9 mouse cellular contexts compared by ENCODE assay signal in genomic region chr5:116123344-116123743, GRCm38 (mm10). TPM values are rescaled to one million over a fixed set of nuclear protein-coding genes. Genes with fewer than 3 reads are reported as not detected.
A peak's percentile ranks its signal among the peaks of the same experiment; 100 is the strongest.
DNase-seq lines count a peak whose midpoint lies in the region; ATAC-seq and TF ChIP-seq lines count a peak whose summit lies in the region.
"Had no signal": no experiment of that assay in that cellular context is flagged by ENCODE, and none has a peak within 500 bp of the region (broad histone marks: within the 10 kb centered on the region; RNA-seq: fewer than 3 reads in every experiment).

No protein-coding gene starts in this region.

- no peak overlapping the region for H3K4me3 ChIP-seq in forebrain, embryonic 10.5 days
- peak overlapping the region; percentile 50 for H3K4me3 ChIP-seq in layer of hippocampus, adult 2 months
- H3K4me3 ChIP-seq in lung, postnatal 0 days (ENCODE audit: low read depth, low read length), result no peak overlapping the region
- H3K4me3 ChIP-seq: limb, embryonic 15.5 days had no signal

- H3K4me2 ChIP-seq in lung, postnatal 0 days (replicated peaks; ENCODE audit: low read depth, low read length), result no peak overlapping the region
- H3K4me2 ChIP-seq: limb, embryonic 15.5 days had no signal

- no peak for TF ChIP-seq EP300 in lung, postnatal 0 days (IDR thresholded peaks at IDR 0.05)

- no peak overlapping the region for H3K9ac ChIP-seq in lung, postnatal 0 days (replicated peaks; ENCODE audit: low read depth)
- H3K9ac ChIP-seq: limb, embryonic 15.5 days had no signal

- no peak overlapping the region for H3K27ac ChIP-seq in forebrain, embryonic 10.5 days
- H3K27ac ChIP-seq in layer of hippocampus, adult 2 months, result peak overlapping the region; percentile 49; the same call in 1 of the 2 replicates
- no peak overlapping the region for H3K27ac ChIP-seq in lung, postnatal 0 days (ENCODE audit: low read length)
- H3K27ac ChIP-seq: limb, embryonic 15.5 days had no signal

- intact Hi-C loops in heart, postnatal 14 days (cut with DNase I), result loop anchor here (2.0 to 10.0 kb wide), 4 partner anchors 89 to 971 kb away; partner anchors contain the start of gene Srrm4

- no peaks in the 10 kb centered on the region for H3K27me3 ChIP-seq in forebrain, embryonic 10.5 days (ENCODE audit: poor library complexity, severe bottlenecking)
- no peaks in the 10 kb centered on the region for H3K27me3 ChIP-seq in lung, postnatal 0 days (replicated peaks; ENCODE audit: insufficient read depth, low read length)
- H3K27me3 ChIP-seq: limb, embryonic 15.5 days had no signal

- no peaks in the 10 kb centered on the region for H3K9me3 ChIP-seq in forebrain, embryonic 10.5 days
- H3K9me3 ChIP-seq in lung, postnatal 0 days (ENCODE audit: low read length), result no peaks in the 10 kb centered on the region
- H3K9me3 ChIP-seq: limb, embryonic 15.5 days had no signal

- ATAC-seq in lung, postnatal 0 days, result peak; percentile 57

- WGBS in forebrain, embryonic 10.5 days, result 13% methylated on average over 11 of the region's 11 CpGs
- 11% methylated on average over 11 of the region's 11 CpGs for WGBS in lung, postnatal 0 days

- DNase-seq in ES-CJ7 (ENCODE audit: low read depth, low spot score), result peak; percentile 92
- peak; percentile 69 for DNase-seq in brain, embryonic 18.5 days (ENCODE audit: low read depth, low spot score)
- DNase-seq in forebrain, embryonic 10.5 days (ENCODE audit: extremely low spot score, low spot score), result peak; percentile 80
- DNase-seq in heart, postnatal 14 days, result peak; percentile 66 to 82
- peak; percentile 77 to 89 for DNase-seq in layer of hippocampus, adult 2 months (ENCODE audit: low spot score in 2 of 2)
- DNase-seq in lung, postnatal 0 days (ENCODE audit: low spot score), result peak; percentile 89
- DNase-seq in retina, adult 2 months (ENCODE audit: low read depth, low spot score), result peak; percentile 47
- peak; percentile 64 for DNase-seq in thymus, postnatal 36 days

- H3K4me1 ChIP-seq in forebrain, embryonic 10.5 days, result no peaks in the 10 kb centered on the region
- H3K4me1 ChIP-seq in lung, postnatal 0 days (ENCODE audit: insufficient read depth, low read depth, low read length), result no peaks in the 10 kb centered on the region
- H3K4me1 ChIP-seq: limb, embryonic 15.5 days had no signal

- TF ChIP-seq CTCF in layer of hippocampus, adult 2 months (conservative IDR thresholded peaks at IDR 0.05), result peak; percentile 97
- TF ChIP-seq CTCF in lung, postnatal 0 days (IDR thresholded peaks at IDR 0.05), result peak; percentile 96

- no peaks in the 10 kb centered on the region for H3K36me3 ChIP-seq in forebrain, embryonic 10.5 days (replicated peaks)
- no peaks in the 10 kb centered on the region for H3K36me3 ChIP-seq in lung, postnatal 0 days (ENCODE audit: insufficient read depth, low read length)
- H3K36me3 ChIP-seq: limb, embryonic 15.5 days had no signal

RNA-seq across cellular contexts. Expression of gene Tmem233, which starts 40.3 kb away (rescaled TPM):
- polyA plus RNA-seq in forebrain, embryonic 10.5 days (2016; fragmentation: Nextera tagmentation; extraction: Ambion mirVana), result not detected in 2 replicates
- not detected for total RNA-seq in heart, postnatal 14 days (2021)
- total RNA-seq in layer of hippocampus, adult 2 months (2021), result not detected
- 0.11 and 0.18 TPM in 2 replicates for polyA plus RNA-seq in lung, postnatal 0 days (2015; fragmentation: Nextera tagmentation; extraction: Ambion mirVana)
